Comparison of ENCODE assay signal across 22 mouse cellular contexts in the genomic region with DNA sequence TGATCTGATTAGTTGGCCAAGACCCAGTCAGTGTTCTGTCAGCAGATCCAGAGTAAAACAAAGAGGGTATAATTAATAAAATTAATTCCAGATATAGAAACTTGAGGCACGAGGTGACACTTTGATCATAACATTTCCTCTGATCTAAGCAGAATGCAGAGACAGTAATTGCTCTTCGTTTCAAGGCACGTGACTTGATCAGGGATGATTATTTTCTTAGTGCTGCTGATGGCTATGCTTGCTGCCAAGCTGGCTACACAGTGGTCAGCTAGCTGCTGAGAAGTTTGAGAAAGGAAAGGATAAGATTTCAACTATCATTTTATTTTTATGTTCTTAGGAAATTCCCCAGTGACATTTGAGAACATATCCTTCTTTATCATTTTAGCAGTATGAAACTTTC.
DNase-seq lines count a peak whose midpoint lies in the region; ATAC-seq and TF ChIP-seq lines count a peak whose summit lies in the region.
"Had no signal": no experiment of that assay in that cellular context is flagged by ENCODE, and none has a peak within 500 bp of the region (broad histone marks: within the 10 kb centered on the region; RNA-seq: fewer than 3 reads in every experiment).

No protein-coding gene starts in this region.

- no peaks in the 10 kb centered on the region for H3K36me3 ChIP-seq in forebrain, embryonic 14.5 days (ENCODE audit: control insufficient read depth, insufficient read depth, low read length)
- H3K36me3 ChIP-seq in forebrain, embryonic 15.5 days = no peaks in the 10 kb centered on the region
- H3K36me3 ChIP-seq in myocyte (ENCODE audit: control insufficient read depth, insufficient read depth) = no peaks in the 10 kb centered on the region
- H3K36me3 ChIP-seq: embryonic facial prominence, embryonic 13.5 days; embryonic facial prominence, embryonic 15.5 days; forebrain, embryonic 10.5 days; forebrain, embryonic 12.5 days had no signal

- H3K79me2 ChIP-seq in myocyte (ENCODE audit: control insufficient read depth, insufficient read depth) = no peaks in the 10 kb centered on the region

- no peak overlapping the region for H3K9ac ChIP-seq in forebrain, embryonic 14.5 days (ENCODE audit: low read length)
- no peak overlapping the region for H3K9ac ChIP-seq in forebrain, embryonic 15.5 days (replicated peaks)
- H3K9ac ChIP-seq: embryonic facial prominence, embryonic 13.5 days; embryonic facial prominence, embryonic 15.5 days; forebrain, embryonic 12.5 days had no signal

- no peak overlapping the region for H3K4me2 ChIP-seq in forebrain, embryonic 14.5 days (ENCODE audit: low read length)
- no peak overlapping the region for H3K4me2 ChIP-seq in forebrain, embryonic 15.5 days (replicated peaks)
- no peak overlapping the region for H3K4me2 ChIP-seq in myocyte (ENCODE audit: low read depth)
- H3K4me2 ChIP-seq: embryonic facial prominence, embryonic 13.5 days; embryonic facial prominence, embryonic 15.5 days; forebrain, embryonic 12.5 days had no signal

- no peak for TF ChIP-seq POLR2A in myocyte (IDR thresholded peaks at IDR 0.05; ENCODE audit: insufficient read length, low read depth)

- no peaks in the 10 kb centered on the region for H3K4me1 ChIP-seq in forebrain, embryonic 14.5 days (ENCODE audit: control insufficient read depth, insufficient read depth, low read length)
- no peaks in the 10 kb centered on the region for H3K4me1 ChIP-seq in forebrain, embryonic 15.5 days
- H3K4me1 ChIP-seq: embryonic facial prominence, embryonic 13.5 days; embryonic facial prominence, embryonic 15.5 days; forebrain, embryonic 10.5 days; forebrain, embryonic 12.5 days had no signal

- H3K9me3 ChIP-seq in forebrain, embryonic 14.5 days (replicated peaks; ENCODE audit: control insufficient read depth, low read length) = no peaks in the 10 kb centered on the region
- H3K9me3 ChIP-seq in forebrain, embryonic 15.5 days = no peaks in the 10 kb centered on the region
- H3K9me3 ChIP-seq: embryonic facial prominence, embryonic 13.5 days; embryonic facial prominence, embryonic 15.5 days; forebrain, embryonic 10.5 days; forebrain, embryonic 12.5 days had no signal

- ATAC-seq in forebrain, embryonic 14.5 days = no peak
- ATAC-seq in forebrain, embryonic 15.5 days (replicated peaks) = no peak
- ATAC-seq: forebrain, embryonic 16.5 days had no signal

- H3K27ac ChIP-seq in forebrain, embryonic 14.5 days (ENCODE audit: low read depth, low read length) = no peak overlapping the region
- H3K27ac ChIP-seq in forebrain, embryonic 15.5 days (replicated peaks) = no peak overlapping the region
- H3K27ac ChIP-seq: embryonic facial prominence, embryonic 13.5 days; embryonic facial prominence, embryonic 15.5 days; forebrain, embryonic 10.5 days; forebrain, embryonic 12.5 days had no signal

- H3ac ChIP-seq in myocyte (ENCODE audit: control insufficient read depth, insufficient read length) = no peak overlapping the region

- WGBS in forebrain, embryonic 14.5 days = 62% methylated on average over 3 of the region's 3 CpGs
- WGBS in forebrain, embryonic 15.5 days = 54% methylated on average over 3 of the region's 3 CpGs

- peak; percentile 4 for DNase-seq in forebrain, embryonic 14.5 days (ENCODE audit: low spot score)
- DNase-seq in retina, postnatal 1 day = peak; percentile 24
- no peak for DNase-seq in retina, embryonic 14.5 days (ENCODE audit: low spot score)
- DNase-seq in urinary bladder, postnatal 25 days (ENCODE audit: low spot score) = no peak
- DNase-seq: adrenal gland, adult 2 months; adrenal gland, postnatal 10 days; adrenal gland, postnatal 25 days; B cell, adult 2 months; cerebellum, adult 11-12 months; cerebellum, adult 2 months; cerebellum, adult 9-10 months; cerebellum, postnatal 10 days; cerebellum, postnatal 25 days; embryo, embryonic 11 days had no signal

- no peaks in the 10 kb centered on the region for H3K27me3 ChIP-seq in forebrain, embryonic 14.5 days (replicated peaks; ENCODE audit: control insufficient read depth, insufficient read depth, low read length)
- no peaks in the 10 kb centered on the region for H3K27me3 ChIP-seq in forebrain, embryonic 15.5 days
- no peaks in the 10 kb centered on the region for H3K27me3 ChIP-seq in myocyte (ENCODE audit: control insufficient read depth, insufficient read depth, insufficient read length)
- H3K27me3 ChIP-seq: embryonic facial prominence, embryonic 13.5 days; embryonic facial prominence, embryonic 15.5 days; forebrain, embryonic 12.5 days had no signal

- no peak overlapping the region for H3K4me3 ChIP-seq in forebrain, embryonic 14.5 days (ENCODE audit: low read depth, low read length)
- no peak overlapping the region for H3K4me3 ChIP-seq in forebrain, embryonic 15.5 days
- no peak overlapping the region for H3K4me3 ChIP-seq in myocyte
- H3K4me3 ChIP-seq: embryonic facial prominence, embryonic 13.5 days; embryonic facial prominence, embryonic 15.5 days; erythroblast, embryonic 14.5 days; forebrain, embryonic 10.5 days; forebrain, embryonic 12.5 days had no signal

TF ChIP-seq in myocyte, 11 proteins besides CTCF, POLR2A, EP300 and RAD21:
- TF ChIP-seq REST (IDR thresholded peaks at IDR 0.05; ENCODE audit: insufficient read depth, insufficient read length) (no peak), POLR2AphosphoS2 (IDR thresholded peaks at IDR 0.05; ENCODE audit: insufficient read length, low read depth) (no peak), CEBPB (IDR thresholded peaks at IDR 0.05; ENCODE audit: insufficient read depth, poor library complexity, severe bottlenecking) (no peak), USF1 (IDR thresholded peaks at IDR 0.05; ENCODE audit: low read depth) (peak; percentile 53), MAX (IDR thresholded peaks at IDR 0.05; ENCODE audit: low read depth) (no peak)
TF ChIP-seq in myocyte: peak in this region for 1.

Comparison
In these comparisons a context has a peak if more than half of its experiments do, and no peak if none do; other contexts are left out.
1. DNase-seq: peak in forebrain, embryonic 14.5 days (single experiment) and retina, postnatal 1 day (single experiment); none in retina, embryonic 14.5 days (single experiment) and urinary bladder, postnatal 25 days (single experiment).